Mouse (Mus musculus) embryonic facial prominence, embryonic 10.5 days (tissue): ENCODE measurements around the gene Mdp1. TPM values are rescaled to one million over a fixed set of nuclear protein-coding genes. Genes with fewer than 3 reads are reported as not detected.

Experiments used
- DNase-seq: peaks from one replicate; pipeline ENCODE4 v3.0.0-alpha.2; 2017; ENCODE audit warnings: low spot score
- H3K27ac ChIP-seq: fragments of 300-500 bp; sonication (generic); replicated peaks from 2 replicates; pipeline ENCODE4 v1.5.1; 2016; ENCODE audit warnings: mild to moderate bottlenecking
- H3K27me3 ChIP-seq: fragments of 300-500 bp; sonication (generic); replicated peaks from 2 replicates; pipeline ENCODE4 v1.6.1; 2016; ENCODE audit warnings: low read depth, mild to moderate bottlenecking; ENCODE audit not compliant: poor library complexity, severe bottlenecking
- H3K36me3 ChIP-seq: fragments of 300-500 bp; sonication (generic); replicated peaks from 2 replicates; pipeline ENCODE4 v1.6.1; 2016; ENCODE audit warnings: mild to moderate bottlenecking, moderate library complexity
- H3K4me1 ChIP-seq: fragments of 300-500 bp; sonication (generic); 2 replicates; pipeline ENCODE4 v1.6.1; 2016
- H3K4me3 ChIP-seq: fragments of 300-500 bp; sonication (generic); 2 replicates; pipeline ENCODE4 v1.5.1; 2016; ENCODE audit warnings: mild to moderate bottlenecking, moderate library complexity
- H3K9me3 ChIP-seq: fragments of 300-500 bp; sonication (generic); 2 replicates; pipeline ENCODE4 v1.6.1; 2016; ENCODE audit warnings: mild to moderate bottlenecking
- WGBS: fragments of 180-500 bp; shearing (Covaris S2); methylation state at CpG from one replicate; pipeline ENCODE4 v1.1.7; 2016; 5-methylcytosine and 5-hydroxymethylcytosine counted together
- polyA plus RNA-seq: library from polyadenylated mRNA; unstranded; fragments of >200 nt; fragmentation: Nextera tagmentation; extraction: Ambion mirVana; gene quantifications from 2 replicates; pipeline ENCODE4 v1.2.1, GENCODE M21; 2016

Mdp1 gene
- polyA plus RNA-seq, 1 experiment from 2014 or later, result 66.3 TPM

GRCm38 (mm10) chr14:55671833-55672740 lies 11.8 kb upstream of the Mdp1 start, which contains the start of the genes Gmpr2 and Nedd8:
Gene Gmpr2, plus strand, starts transcription at chr14:55671941.
Gene Nedd8, minus strand, starts transcription at chr14:55672124.
- H3K27ac ChIP-seq, result peak within 1 kb of the TSS; percentile 97
- H3K36me3 ChIP-seq, result peaks cover 41% of the 10 kb centered on the region
- peak; percentile 90 for DNase-seq
- no peaks in the 10 kb centered on the region for H3K9me3 ChIP-seq
- H3K4me3 ChIP-seq, result peak within 1 kb of the TSS; percentile 92
- 1% methylated on average over 38 of the region's 38 CpGs for WGBS
- peaks cover 20% of the 10 kb centered on the region for H3K4me1 ChIP-seq
- H3K27me3 ChIP-seq, result no peaks in the 10 kb centered on the region

- Histone ChIP-seq H3K4me3 (peak overlapping the region; percentile 92), H3K27me3 (no peaks in the 10 kb centered on the region), H3K4me1 (peaks cover 20% of the 10 kb centered on the region), H3K9me3 (no peaks in the 10 kb centered on the region), H3K27ac (peak overlapping the region; percentile 97), H3K36me3 (peaks cover 41% of the 10 kb centered on the region)
- no peak for DNase-seq
- WGBS, result under 1% methylated on average over 12 of the region's 12 CpGs
Measured at GRCm38 (mm10) chr14:55671486-55671832, 11.2 kb upstream of the Mdp1 start.

GRCm38 (mm10) chr14:55660636-55661035 lies 328 bp upstream of the Mdp1 start:
- peak overlapping the region; percentile 83; the same call in 1 of the 2 replicates for H3K27ac ChIP-seq
- DNase-seq, result no peak
- 45% methylated on average over 2 of the region's 2 CpGs for WGBS

GRCm38 (mm10) chr14:55658011-55658410 lies 2.3 kb downstream of the Mdp1 start:
- Histone ChIP-seq H3K4me1 (peaks cover 12% of the 10 kb centered on the region), H3K9me3 (no peaks in the 10 kb centered on the region), H3K4me3 (no peak overlapping the region), H3K27ac (no peak overlapping the region), H3K27me3 (no peaks in the 10 kb centered on the region), H3K36me3 (peaks cover 44% of the 10 kb centered on the region)
- WGBS, result 93% methylated on average over 5 of the region's 5 CpGs
- DNase-seq, result no peak

More at GRCm38 (mm10) chr14:55660636-55661035, 328 bp upstream of the Mdp1 start:
- peaks cover 12% of the 10 kb centered on the region for H3K4me1 ChIP-seq
- peaks cover 59% of the 10 kb centered on the region for H3K36me3 ChIP-seq
- H3K4me3 ChIP-seq, result peak overlapping the region; percentile 83
- H3K9me3 ChIP-seq, result no peaks in the 10 kb centered on the region
- no peaks in the 10 kb centered on the region for H3K27me3 ChIP-seq

- Histone ChIP-seq H3K4me1 (peaks cover 15% of the 10 kb centered on the region), H3K36me3 (peaks cover 33% of the 10 kb centered on the region), H3K27ac (no peak overlapping the region), H3K9me3 (no peaks in the 10 kb centered on the region), H3K4me3 (no peak overlapping the region), H3K27me3 (no peaks in the 10 kb centered on the region)
- WGBS, result 90% methylated on average over 3 of the region's 3 CpGs
- DNase-seq, result no peak
Measured at GRCm38 (mm10) chr14:55656935-55657334, 3.4 kb downstream of the Mdp1 start.

- H3K4me3 ChIP-seq, result no peak overlapping the region
- H3K9me3 ChIP-seq, result no peaks in the 10 kb centered on the region
- no peaks in the 10 kb centered on the region for H3K27me3 ChIP-seq
- peaks cover 18% of the 10 kb centered on the region for H3K36me3 ChIP-seq
- no peak overlapping the region for H3K27ac ChIP-seq
- peaks cover 3% of the 10 kb centered on the region; the same call in 1 of the 2 replicates for H3K4me1 ChIP-seq
- 87% methylated on average over 7 of the region's 7 CpGs for WGBS
- no peak for DNase-seq
Measured at GRCm38 (mm10) chr14:55651528-55651927, 8.8 kb downstream of the Mdp1 start.

GRCm38 (mm10) chr14:55649884-55650283 lies 10.4 kb downstream of the Mdp1 start, which contains the start of gene Tssk4:
Gene Tssk4, plus strand, starts transcription at chr14:55650184.
- Histone ChIP-seq H3K4me1 (peaks cover 8% of the 10 kb centered on the region), H3K9me3 (no peaks in the 10 kb centered on the region), H3K27me3 (no peaks in the 10 kb centered on the region), H3K4me3 (no peak within 1 kb of the TSS), H3K27ac (no peak within 1 kb of the TSS), H3K36me3 (peaks cover 33% of the 10 kb centered on the region)
- no peak for DNase-seq
- 93% methylated on average over 2 of the region's 2 CpGs for WGBS

GRCm38 (mm10) chr14:55644261-55644888 lies 15.9 kb downstream of the Mdp1 start:
- H3K4me1 ChIP-seq, result peaks cover 26% of the 10 kb centered on the region
- peaks cover 53% of the 10 kb centered on the region for H3K36me3 ChIP-seq
- no peak for DNase-seq
- H3K27ac ChIP-seq, result peak overlapping the region; percentile 99
- H3K4me3 ChIP-seq, result peak overlapping the region; percentile 86
- 28% methylated on average over 17 of the region's 17 CpGs for WGBS
- H3K27me3 ChIP-seq, result no peaks in the 10 kb centered on the region
- H3K9me3 ChIP-seq, result no peaks in the 10 kb centered on the region

GRCm38 (mm10) chr14:55643060-55643907 lies 17.0 kb downstream of the Mdp1 start, which contains the start of gene Tm9sf1:
Gene Tm9sf1, minus strand, starts transcription at chr14:55643806.
- Histone ChIP-seq H3K27me3 (no peaks in the 10 kb centered on the region), H3K9me3 (no peaks in the 10 kb centered on the region), H3K4me3 (peak within 1 kb of the TSS; percentile 86), H3K27ac (peak within 1 kb of the TSS; percentile 99), H3K4me1 (peaks cover 26% of the 10 kb centered on the region), H3K36me3 (peaks cover 64% of the 10 kb centered on the region)
- DNase-seq, result peak; percentile 87
- WGBS, result under 1% methylated on average over 89 of the region's 89 CpGs

- H3K4me3 ChIP-seq, result peak overlapping the region; percentile 86
- no peaks in the 10 kb centered on the region for H3K27me3 ChIP-seq
- WGBS, result 24% methylated on average over 8 of the region's 8 CpGs
- H3K4me1 ChIP-seq, result peaks cover 26% of the 10 kb centered on the region
- H3K27ac ChIP-seq, result peak overlapping the region; percentile 99
- H3K9me3 ChIP-seq, result no peaks in the 10 kb centered on the region
- H3K36me3 ChIP-seq, result peaks cover 68% of the 10 kb centered on the region
- DNase-seq, result no peak
Measured at GRCm38 (mm10) chr14:55642679-55643059, 17.6 kb downstream of the Mdp1 start.

GRCm38 (mm10) chr14:55641291-55641690 lies 19.0 kb downstream of the Mdp1 start:
- H3K9me3 ChIP-seq, result no peaks in the 10 kb centered on the region
- H3K27me3 ChIP-seq, result no peaks in the 10 kb centered on the region
- H3K27ac ChIP-seq, result no peak overlapping the region
- no peak for DNase-seq
- H3K36me3 ChIP-seq, result peaks cover 69% of the 10 kb centered on the region
- H3K4me1 ChIP-seq, result peaks cover 26% of the 10 kb centered on the region
- WGBS, result 95% methylated on average over 13 of the region's 13 CpGs
- H3K4me3 ChIP-seq, result no peak overlapping the region

- DNase-seq, result no peak
- Histone ChIP-seq H3K4me1 (peaks cover 26% of the 10 kb centered on the region), H3K27me3 (no peaks in the 10 kb centered on the region), H3K4me3 (no peak overlapping the region), H3K9me3 (no peaks in the 10 kb centered on the region), H3K36me3 (peaks cover 68% of the 10 kb centered on the region), H3K27ac (no peak overlapping the region)
- WGBS, result 98% methylated on average over 14 of the region's 14 CpGs
Measured at GRCm38 (mm10) chr14:55640816-55641215, 19.5 kb downstream of the Mdp1 start.
